Mouse (Mus musculus): Measurements from ENCODE around the gene Gm10203.
"Not testable (repeated sequence)": the region's sequence is repeated elsewhere in the genome, so short reads cannot be mapped to it uniquely, and the experiment has no call there.

The Gm10203 gene

GRCm38 (mm10) chr6:149129870-149130269, at the start of gene Gm10203:
TSS of gene Gm10203 (plus strand) at chr6:149130170.
- DNase-seq: not testable (repeated sequence)

- no peak for DNase-seq
Observed at GRCm38 (mm10) chr6:149092406-149092805, 37.6 kb upstream of the Gm10203 start.

- DNase-seq: peak; percentile 81
Observed at GRCm38 (mm10) chr6:149093465-149093864, 36.5 kb upstream of the Gm10203 start.

- no peak for DNase-seq
Observed at GRCm38 (mm10) chr6:149094555-149094954, 35.4 kb upstream of the Gm10203 start.

GRCm38 (mm10) chr6:149095389-149095788, 34.6 kb upstream of the Gm10203 start:
- peak; percentile 21 for DNase-seq

GRCm38 (mm10) chr6:149096233-149096632, 33.7 kb upstream of the Gm10203 start:
- no peak for DNase-seq

GRCm38 (mm10) chr6:149097276-149097675, 32.7 kb upstream of the Gm10203 start:
- no peak for DNase-seq

GRCm38 (mm10) chr6:149098993-149099392, 31.0 kb upstream of the Gm10203 start:
- DNase-seq: no peak

- peak; percentile 52 for DNase-seq
Observed at GRCm38 (mm10) chr6:149100174-149101075, 29.5 kb upstream of the Gm10203 start.

GRCm38 (mm10) chr6:149101076-149101942, 28.7 kb upstream of the Gm10203 start, which contains the start of gene Dennd5b:
TSS of gene Dennd5b (minus strand) at chr6:149101680.
- peak; percentile 85 for DNase-seq

GRCm38 (mm10) chr6:149101943-149102243, 28.1 kb upstream of the Gm10203 start:
- DNase-seq: no peak

GRCm38 (mm10) chr6:149103451-149103850, 26.5 kb upstream of the Gm10203 start:
- no peak for DNase-seq

- no peak for DNase-seq
Observed at GRCm38 (mm10) chr6:149107615-149108014, 22.4 kb upstream of the Gm10203 start.

- no peak for DNase-seq
Observed at GRCm38 (mm10) chr6:149108909-149109308, 21.1 kb upstream of the Gm10203 start.

GRCm38 (mm10) chr6:149116992-149117391, 13.0 kb upstream of the Gm10203 start:
- DNase-seq: no peak

GRCm38 (mm10) chr6:149118935-149119334, 11.0 kb upstream of the Gm10203 start:
- DNase-seq: no peak

- DNase-seq: peak; percentile 94
Observed at GRCm38 (mm10) chr6:149119853-149120252, 10.1 kb upstream of the Gm10203 start.

- DNase-seq: no peak
Observed at GRCm38 (mm10) chr6:149123042-149123441, 6.9 kb upstream of the Gm10203 start.

- DNase-seq: peak; percentile 80
Observed at GRCm38 (mm10) chr6:149126675-149127074, 3.3 kb upstream of the Gm10203 start.

GRCm38 (mm10) chr6:149131111-149131510, 1.1 kb downstream of the Gm10203 start:
- no peak for DNase-seq

- DNase-seq: peak; percentile 76
Observed at GRCm38 (mm10) chr6:149132311-149133077, 2.5 kb downstream of the Gm10203 start.

- no peak for DNase-seq
Observed at GRCm38 (mm10) chr6:149134391-149135150, 4.6 kb downstream of the Gm10203 start.

Data from lung, postnatal 36 days (tissue).